Mouse (Mus musculus) olfactory bulb, adult 2 months (tissue): ENCODE data around the gene Phgdh. TPM values are rescaled to one million over a fixed set of nuclear protein-coding genes. Genes with fewer than 3 reads are reported as not detected.

Experiments used
- H3K27ac ChIP-seq: fragments of 200-500 bp; 2 replicates; pipeline ENCODE4 v1.5.1; 2012; ENCODE audit warnings: low read depth, low read length; ENCODE audit not compliant: insufficient read depth
- H3K4me1 ChIP-seq: fragments of 200-500 bp; 2 replicates; pipeline ENCODE4 v1.6.1; 2012; ENCODE audit warnings: low read length; ENCODE audit not compliant: control insufficient read depth, insufficient read depth
- H3K4me3 ChIP-seq: fragments of 200-500 bp; 2 replicates; pipeline ENCODE4 v1.5.1; 2012; ENCODE audit warnings: mild to moderate bottlenecking, low read depth, low read length, moderate library complexity; ENCODE audit not compliant: insufficient read depth
- CTCF ChIP-seq: fragments of 200-500 bp; IDR thresholded peaks from 2 replicates; pipeline ENCODE4 v1.5.1; 2012; ENCODE audit warnings: low read depth, mild to moderate bottlenecking, low read length, moderate library complexity; ENCODE audit not compliant: insufficient read depth
- POLR2A ChIP-seq: fragments of 200-500 bp; IDR thresholded peaks from 2 replicates; pipeline ENCODE4 v1.6.1; 2012; ENCODE audit warnings: mild to moderate bottlenecking, low read depth, low read length, moderate library complexity; ENCODE audit not compliant: insufficient read depth
- WGBS: fragments of 180-500 bp; shearing (Covaris S2); methylation state at CpG from one replicate; pipeline ENCODE4 v1.1.7; 2018; 5-methylcytosine and 5-hydroxymethylcytosine counted together
- polyA plus RNA-seq: library from polyadenylated mRNA; stranded (reverse); fragments of >200 nt; gene quantifications from 2 replicates; pipeline ENCODE4 v1.2.4, GENCODE M21; 2012; ENCODE audit warnings: low replicate concordance; ENCODE audit not compliant: missing spikeins, insufficient read depth, insufficient read length

Phgdh gene
- polyA plus RNA-seq, 1 experiment = not detected

DNA sequence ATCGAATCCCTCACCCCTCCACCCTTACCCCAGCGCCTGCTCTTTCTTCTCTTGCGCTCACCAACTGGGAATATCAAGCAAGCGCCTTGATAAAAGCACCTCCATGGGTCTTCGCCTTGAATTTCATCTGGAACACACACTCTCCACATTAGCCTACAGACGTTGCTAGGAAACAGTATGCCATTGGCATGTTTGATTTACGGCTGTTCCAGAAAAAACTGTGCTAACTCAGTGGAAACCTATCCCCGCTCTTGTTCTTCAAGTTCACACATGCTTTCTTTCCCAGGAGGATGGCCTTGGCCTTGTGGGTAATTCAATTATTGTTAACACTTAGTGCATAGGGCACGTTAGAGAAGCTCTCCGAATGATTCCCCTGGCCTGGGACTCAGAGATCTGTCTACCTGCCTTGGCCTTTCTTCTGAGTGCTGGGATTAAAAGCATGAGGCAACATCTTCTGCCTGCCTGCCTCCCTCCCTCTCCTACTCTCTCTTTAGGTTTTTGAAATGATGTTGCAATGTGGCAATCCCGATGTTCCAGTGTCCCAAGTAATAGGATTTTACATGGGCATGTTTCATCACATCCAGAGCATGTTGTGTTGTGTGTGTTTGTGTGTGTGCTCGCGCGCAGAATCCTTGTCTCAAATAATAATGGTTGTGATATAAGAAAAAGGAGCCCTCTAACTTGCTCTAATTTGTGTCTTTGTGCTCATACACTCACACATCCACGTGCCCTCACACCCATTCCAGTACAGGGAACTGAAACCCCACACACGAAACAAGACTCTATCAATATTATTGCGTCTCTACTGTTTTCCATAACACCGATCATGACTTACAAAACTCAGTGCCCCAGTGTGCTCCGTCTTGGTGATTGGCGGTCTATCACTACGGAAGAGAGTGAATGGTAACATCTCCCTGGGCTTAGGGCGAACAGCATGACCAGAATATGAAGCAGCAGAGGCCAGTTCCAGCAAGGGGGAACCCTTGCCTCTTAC lies 2.8 kb downstream of the Phgdh start:
- H3K4me1 ChIP-seq = peaks cover 15% of the 10 kb centered on the region
- no peak overlapping the region for H3K27ac ChIP-seq
- TF ChIP-seq CTCF (no peak), POLR2A (no peak)
- 82% methylated on average over 22 of the region's 22 CpGs for WGBS
- no peak overlapping the region for H3K4me3 ChIP-seq

DNA sequence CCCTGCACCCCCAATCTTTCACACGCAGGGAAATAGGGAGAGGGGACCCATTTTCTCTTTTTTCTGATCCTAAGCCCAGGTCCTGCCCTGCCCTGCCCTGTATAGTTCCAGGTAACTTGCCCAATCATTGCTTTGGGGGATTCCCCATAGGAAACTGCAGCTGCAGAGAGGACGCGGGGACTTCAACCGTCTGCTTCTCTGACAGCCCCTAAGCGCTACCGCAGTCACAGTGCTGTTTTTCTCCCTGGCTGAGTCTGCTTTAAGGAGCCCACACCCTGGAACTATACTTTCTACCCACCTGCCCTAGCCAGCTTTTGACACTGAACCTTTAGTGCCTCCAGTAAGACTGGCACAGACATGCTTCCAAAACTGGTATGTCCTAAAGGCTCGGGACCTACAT lies 3.9 kb downstream of the Phgdh start:
- TF ChIP-seq CTCF (no peak), POLR2A (no peak)
- peaks cover 15% of the 10 kb centered on the region for H3K4me1 ChIP-seq
- H3K4me3 ChIP-seq = no peak overlapping the region
- no peak overlapping the region for H3K27ac ChIP-seq
- 60% methylated on average over 7 of the region's 7 CpGs for WGBS

DNA sequence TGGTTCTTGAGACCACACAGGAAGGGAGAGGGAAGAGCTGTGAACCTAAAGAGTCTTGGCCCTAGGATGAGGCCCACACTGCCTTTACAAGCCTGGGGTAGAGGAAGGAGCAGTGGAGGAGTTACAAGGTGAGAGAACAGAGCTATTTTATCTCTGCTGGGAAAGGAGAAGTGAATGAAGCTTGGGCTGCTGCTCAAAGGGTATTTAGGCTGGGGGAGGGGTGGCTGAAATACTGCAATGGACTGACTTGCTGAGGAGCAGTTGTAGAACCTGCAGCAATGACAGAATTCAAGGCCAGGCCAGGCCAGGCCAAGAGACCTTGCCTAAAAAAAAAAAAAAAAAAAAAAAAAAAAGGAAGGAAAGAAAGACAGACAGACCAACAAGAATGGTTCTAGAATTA lies 4.5 kb downstream of the Phgdh start:
- Histone ChIP-seq H3K4me3 (no peak overlapping the region), H3K27ac (no peak overlapping the region), H3K4me1 (peaks cover 15% of the 10 kb centered on the region)
- TF ChIP-seq POLR2A = no peak
- TF ChIP-seq CTCF = no peak

DNA sequence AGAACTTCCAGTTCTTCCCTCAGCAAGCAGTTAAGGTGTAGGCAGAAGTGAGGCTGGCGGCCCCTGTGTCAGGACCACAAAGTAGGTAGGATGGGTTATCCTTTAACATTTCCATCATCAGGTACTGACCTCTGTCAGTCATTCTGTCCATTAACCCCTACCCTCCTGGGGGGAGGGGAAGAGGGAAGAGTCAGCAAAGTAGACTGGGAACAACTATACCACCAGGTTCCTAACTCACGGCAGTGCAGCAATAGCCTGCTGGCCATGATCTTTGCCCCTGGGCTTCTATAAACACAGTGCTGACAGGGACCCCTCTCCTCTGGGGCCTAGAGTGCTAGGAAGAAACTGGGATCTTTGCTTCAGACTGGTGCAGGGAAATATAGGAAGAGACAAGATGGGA lies 5.8 kb downstream of the Phgdh start:
- no peak overlapping the region for H3K4me3 ChIP-seq
- peaks cover 9% of the 10 kb centered on the region for H3K4me1 ChIP-seq
- WGBS = 95% methylated on average over 2 of the region's 2 CpGs
- TF ChIP-seq CTCF = no peak
- no peak for TF ChIP-seq POLR2A
- H3K27ac ChIP-seq = no peak overlapping the region

- WGBS = 70% methylated on average over 9 of the region's 9 CpGs
- peaks cover 2% of the 10 kb centered on the region; the same call in 1 of the 2 replicates for H3K4me1 ChIP-seq
- TF ChIP-seq CTCF (no peak), POLR2A (no peak)
- no peak overlapping the region for H3K4me3 ChIP-seq
- peak overlapping the region; percentile 42 for H3K27ac ChIP-seq
Measured at GRCm38 (mm10) chr3:98324235-98324634, 15.6 kb downstream of the Phgdh start.

- 94% methylated on average over 5 of the region's 5 CpGs for WGBS
- Histone ChIP-seq H3K4me3 (no peak overlapping the region), H3K4me1 (peaks cover 14% of the 10 kb centered on the region), H3K27ac (no peak overlapping the region)
- no peak for TF ChIP-seq POLR2A
- no peak for TF ChIP-seq CTCF
Measured at GRCm38 (mm10) chr3:98322209-98322608, 17.6 kb downstream of the Phgdh start.

GRCm38 (mm10) chr3:98319190-98319589 lies 20.6 kb downstream of the Phgdh start:
- Histone ChIP-seq H3K27ac (peak overlapping the region; percentile 66), H3K4me1 (peaks cover 18% of the 10 kb centered on the region), H3K4me3 (no peak overlapping the region)
- 77% methylated on average over 2 of the region's 2 CpGs for WGBS
- TF ChIP-seq CTCF (no peak), POLR2A (no peak)

DNA sequence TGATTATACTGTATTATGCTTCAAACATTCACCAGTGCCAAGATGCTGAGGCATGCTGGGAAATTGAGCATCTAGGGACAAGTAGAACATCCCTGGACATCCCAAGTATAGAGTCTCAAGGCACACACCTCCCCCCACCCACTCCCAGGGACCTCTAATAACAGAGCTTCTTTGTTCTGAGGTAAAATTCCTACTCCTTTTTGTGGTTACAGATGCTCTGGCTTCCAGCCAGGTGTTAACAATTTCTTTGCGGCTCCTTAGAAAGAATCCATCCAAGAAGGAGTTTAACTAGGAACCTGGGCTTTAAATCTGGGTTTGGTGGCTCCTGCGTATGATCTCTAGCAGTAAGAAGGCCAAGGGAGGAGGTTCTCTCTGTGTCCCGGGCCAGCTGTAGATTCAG lies 22.6 kb downstream of the Phgdh start:
- WGBS = 26% methylated on average over 3 of the region's 3 CpGs
- no peak overlapping the region for H3K4me3 ChIP-seq
- H3K4me1 ChIP-seq = peaks cover 18% of the 10 kb centered on the region
- TF ChIP-seq POLR2A (no peak), CTCF (no peak)
- 0 out of 2 replicates have a peak overlapping the region, but pooled peaks have one; percentile 18 for H3K27ac ChIP-seq

- no peak for TF ChIP-seq CTCF
- TF ChIP-seq POLR2A = no peak
- WGBS = 63% methylated on average over 2 of the region's 2 CpGs
- no peak overlapping the region for H3K27ac ChIP-seq
- peaks cover 18% of the 10 kb centered on the region for H3K4me1 ChIP-seq
- H3K4me3 ChIP-seq = no peak overlapping the region
Measured at GRCm38 (mm10) chr3:98315181-98315580, 24.6 kb downstream of the Phgdh start.

- Histone ChIP-seq H3K27ac (no peak overlapping the region), H3K4me3 (no peak overlapping the region), H3K4me1 (peaks cover 19% of the 10 kb centered on the region)
- TF ChIP-seq CTCF = no peak
- TF ChIP-seq POLR2A = no peak
- 72% methylated on average over 9 of the region's 9 CpGs for WGBS
Measured at GRCm38 (mm10) chr3:98313294-98314155, 26.3 kb downstream of the Phgdh start.
